Mouse (Mus musculus) kidney, adult 18-20 months (tissue): ENCODE results near the gene Kank4.
"Not testable (repeated sequence)": the region's sequence is repeated elsewhere in the genome, so short reads cannot be mapped to it uniquely, and the experiment has no call there.

ENCODE experiments used
- DNase-seq: peaks from one replicate; pipeline ENCODE4 v3.0.0; 2021

Kank4 gene

DNA sequence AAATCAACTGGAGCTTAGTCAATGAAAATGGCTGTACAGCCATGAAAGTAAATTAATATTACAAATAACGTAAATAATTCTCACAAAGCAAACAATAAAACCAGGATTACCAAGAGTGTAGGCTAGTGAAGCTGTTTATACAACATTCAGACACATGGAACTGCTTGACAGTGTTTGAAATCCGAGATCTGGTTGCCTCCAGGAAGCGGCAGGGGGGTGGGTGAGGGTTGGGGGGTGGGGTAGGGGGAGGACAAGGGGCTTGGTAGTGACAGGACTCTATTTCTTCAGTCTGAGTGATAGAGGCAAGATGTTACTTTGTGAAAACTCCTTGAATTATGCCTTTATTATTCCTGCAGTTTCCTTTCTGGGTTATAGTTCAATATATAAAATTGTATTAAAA, 9.4 kb upstream of the Kank4 start:
- DNase-seq, result no peak

DNA sequence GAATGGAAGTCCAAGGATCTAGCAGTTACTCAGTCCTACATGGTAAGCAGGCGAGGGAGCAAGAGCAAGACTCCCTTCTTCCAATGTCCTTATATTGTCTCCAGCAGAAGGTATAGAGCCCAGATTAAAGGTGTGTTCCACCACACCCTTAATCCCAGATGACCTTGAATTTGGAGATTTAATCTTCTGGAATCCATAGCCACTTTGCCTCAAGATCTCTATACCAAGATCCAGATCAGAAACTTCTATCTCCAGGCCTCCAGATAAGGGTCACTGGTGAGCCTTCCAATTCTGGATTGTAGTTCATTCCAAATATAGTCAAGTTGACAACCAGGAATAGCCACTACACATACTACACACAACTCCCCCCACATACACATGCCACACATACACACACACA, 6.4 kb upstream of the Kank4 start, which contains the start of gene I0C0044D17Rik:
TSS of gene I0C0044D17Rik (minus strand) at position 101 of the 400 bp plus-strand sequence.
- not testable (repeated sequence) for DNase-seq

DNA sequence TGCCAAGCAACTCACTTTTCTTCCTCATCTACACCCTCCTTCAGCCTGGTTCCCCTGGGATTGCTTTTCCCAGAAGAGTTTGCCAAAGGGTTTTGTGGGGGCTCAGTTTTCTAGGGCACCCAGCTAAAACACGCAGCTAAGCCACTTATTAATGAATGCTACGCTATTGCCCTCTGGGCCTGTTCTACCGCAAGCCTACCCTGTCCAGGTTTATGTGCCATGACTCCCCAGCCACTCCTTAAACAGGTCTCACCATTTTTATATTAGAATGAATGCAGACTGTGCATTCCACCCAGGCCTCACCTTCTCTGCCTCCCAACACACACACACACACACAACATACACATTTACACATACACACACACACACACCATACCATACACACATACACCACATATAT, 5.7 kb upstream of the Kank4 start:
- no peak for DNase-seq

DNA sequence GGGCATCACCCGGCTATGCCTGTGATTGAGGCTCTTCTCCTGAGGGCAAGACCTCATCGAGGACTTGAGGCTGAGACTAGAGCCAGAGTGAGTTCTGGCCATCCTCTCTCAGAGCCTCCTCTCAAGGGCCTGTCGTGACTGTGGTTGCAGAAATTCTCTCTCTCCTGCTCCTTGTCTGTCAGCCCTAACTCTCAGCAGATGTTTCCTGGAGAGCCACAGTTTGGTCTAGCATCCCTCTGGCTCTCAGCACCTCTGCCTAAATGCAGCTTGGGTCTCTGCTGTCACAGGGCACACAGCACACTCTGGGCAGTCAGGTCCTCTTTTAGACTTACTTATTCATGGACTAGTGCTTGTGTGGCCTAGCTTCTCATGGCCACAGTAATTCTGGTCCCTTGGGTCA, 5.1 kb upstream of the Kank4 start:
- DNase-seq, result no peak

DNA sequence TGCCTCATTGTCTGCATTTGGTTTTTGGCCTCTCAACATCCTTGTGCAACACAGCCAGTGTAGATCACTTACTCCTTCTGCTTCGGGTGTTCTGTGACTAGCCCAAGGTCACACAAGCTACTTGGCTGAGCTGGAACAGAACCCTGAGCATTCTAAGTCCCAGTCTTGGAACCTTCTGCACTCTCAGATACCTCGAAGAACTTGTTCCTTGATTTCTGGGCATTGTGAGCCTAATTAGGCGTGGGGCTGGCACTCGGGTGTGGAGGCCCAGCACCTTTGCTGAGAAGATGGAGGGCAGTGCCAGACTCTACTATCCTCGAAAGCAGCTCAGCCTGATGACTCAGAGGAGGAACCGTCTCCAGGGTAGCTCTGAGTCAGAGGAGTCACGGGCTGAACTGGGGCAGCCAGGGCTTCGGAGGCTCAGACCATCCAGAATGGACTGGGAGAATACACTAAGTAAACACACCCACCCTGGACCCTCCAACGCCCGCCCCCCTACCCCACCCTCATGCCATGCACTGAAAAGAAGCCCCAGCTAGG, 1.9 kb upstream of the Kank4 start:
- no peak for DNase-seq

DNA sequence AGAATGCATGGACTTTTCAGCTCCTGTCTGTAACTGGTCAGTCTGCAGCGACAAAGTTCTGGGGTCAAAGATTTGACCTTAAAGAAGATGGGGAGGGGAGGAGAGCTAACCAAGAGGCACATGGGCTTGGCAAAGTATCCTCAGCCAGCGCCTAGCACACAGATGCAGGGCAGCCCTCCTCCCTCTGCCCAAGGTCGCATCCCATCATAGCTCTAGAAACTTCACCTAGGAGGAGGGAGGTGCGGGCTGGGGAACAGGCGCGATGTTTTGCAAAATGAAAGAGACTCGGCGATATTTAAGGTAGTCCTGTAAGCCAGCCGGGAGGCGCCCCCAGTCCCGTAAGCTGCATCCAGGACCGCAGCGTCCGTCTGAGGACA, 542 bp downstream of the Kank4 start:
- DNase-seq, result no peak

DNA sequence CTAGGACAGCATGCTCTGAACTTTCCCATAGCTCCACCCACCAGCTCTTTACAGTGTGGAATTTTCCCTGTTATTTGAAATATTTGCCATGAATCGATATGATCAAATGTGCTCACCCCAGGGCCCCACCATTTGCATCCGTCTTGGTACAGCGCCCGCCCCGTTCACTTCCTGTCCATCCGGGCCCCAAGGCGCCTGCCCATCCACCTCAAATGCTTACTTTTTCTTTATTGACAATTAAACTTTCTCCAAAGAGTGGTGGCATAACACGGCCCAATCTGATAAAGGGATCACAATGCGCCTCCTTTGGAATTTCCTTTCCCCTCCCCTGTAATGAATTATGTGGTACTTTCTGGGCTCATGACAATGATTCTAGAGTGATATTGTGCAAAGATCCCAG, 11.0 kb downstream of the Kank4 start:
- DNase-seq, result peak; percentile 27

DNA sequence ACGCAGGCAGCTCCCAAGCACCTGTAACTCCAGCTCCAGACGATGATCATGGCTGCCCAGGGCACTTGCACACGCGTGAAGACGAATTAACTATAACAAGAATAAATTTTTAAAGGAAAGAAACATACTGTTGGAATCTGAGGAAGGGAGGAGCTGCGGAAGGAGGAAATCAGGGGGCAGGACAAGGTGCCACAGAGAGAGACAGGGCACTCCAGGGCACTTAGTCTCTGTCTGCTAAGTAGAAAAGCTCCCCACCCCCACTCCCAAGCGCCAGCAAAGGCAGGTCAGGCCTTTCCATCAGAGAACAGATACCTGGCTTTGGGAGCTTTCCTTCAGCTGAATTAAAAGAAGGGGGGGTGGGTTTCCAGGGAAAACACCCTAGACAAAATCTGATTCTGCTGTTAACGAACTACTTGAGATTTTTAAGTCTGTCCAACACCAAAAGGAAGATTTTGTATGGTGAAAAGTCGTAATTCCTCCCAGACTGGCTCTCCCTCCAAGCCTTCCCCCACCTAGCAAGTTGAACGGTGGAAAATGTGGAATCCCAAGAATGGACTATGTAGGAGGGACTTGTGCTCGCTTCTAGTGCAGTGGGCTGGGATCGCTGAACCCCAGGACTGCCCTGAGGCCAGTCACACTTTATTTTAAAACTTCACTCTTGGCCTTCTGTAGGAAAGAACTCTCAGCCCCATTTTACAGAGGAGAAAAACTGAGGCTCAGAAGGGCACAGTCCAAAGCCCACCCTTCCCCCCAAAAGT, 11.9 kb downstream of the Kank4 start:
- no peak for DNase-seq

DNA sequence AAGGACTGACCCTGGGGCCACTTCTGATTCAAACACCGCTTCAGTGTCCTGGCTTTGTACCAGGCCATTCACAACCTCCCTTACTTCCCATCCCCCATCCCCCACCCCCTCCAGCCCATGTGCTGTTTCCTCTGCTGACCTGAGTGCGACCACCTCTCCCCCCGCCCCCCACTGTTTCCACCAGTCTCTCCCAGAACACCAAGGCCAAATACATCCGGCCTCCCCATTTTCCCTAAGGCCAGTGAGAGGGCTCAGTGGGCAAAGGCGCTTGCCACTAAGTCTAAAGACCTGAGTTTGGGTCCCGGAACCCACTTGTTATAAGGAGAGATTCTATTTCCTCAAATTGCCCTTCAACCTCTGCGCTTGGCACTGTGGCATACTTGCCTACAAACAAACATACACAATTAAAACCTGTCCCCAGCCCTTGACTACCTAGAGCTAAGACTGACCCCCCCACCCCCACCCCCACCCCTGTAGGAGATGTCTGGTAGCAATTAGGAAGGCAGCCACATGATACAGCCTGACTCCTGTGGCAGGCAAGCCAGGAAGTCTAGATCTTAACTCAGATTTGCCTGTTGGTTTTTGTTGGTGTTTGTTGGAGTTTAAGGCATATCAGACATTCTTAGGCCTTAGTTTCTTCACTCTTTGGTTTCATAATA, 12.7 kb downstream of the Kank4 start:
- no peak for DNase-seq

DNA sequence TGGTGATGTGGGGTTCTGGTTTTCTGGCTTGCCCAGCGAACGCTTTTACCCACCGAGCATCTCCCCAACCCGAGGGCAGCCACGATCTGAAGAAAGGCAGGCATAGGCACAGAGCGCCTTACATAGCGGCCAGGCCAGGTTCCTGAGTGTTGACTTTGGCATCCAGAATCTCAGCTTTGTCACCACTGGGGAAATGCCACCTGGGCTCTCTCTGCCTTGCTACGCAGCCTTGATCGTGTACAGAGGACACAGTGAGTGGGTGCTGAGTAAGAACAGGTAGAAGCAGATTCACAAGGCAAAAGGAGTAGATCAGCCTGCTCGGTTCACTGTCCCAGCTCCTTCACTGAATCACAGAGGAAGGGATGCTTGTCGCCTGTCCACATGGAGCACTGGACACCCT, 15.6 kb downstream of the Kank4 start:
- no peak for DNase-seq

DNA sequence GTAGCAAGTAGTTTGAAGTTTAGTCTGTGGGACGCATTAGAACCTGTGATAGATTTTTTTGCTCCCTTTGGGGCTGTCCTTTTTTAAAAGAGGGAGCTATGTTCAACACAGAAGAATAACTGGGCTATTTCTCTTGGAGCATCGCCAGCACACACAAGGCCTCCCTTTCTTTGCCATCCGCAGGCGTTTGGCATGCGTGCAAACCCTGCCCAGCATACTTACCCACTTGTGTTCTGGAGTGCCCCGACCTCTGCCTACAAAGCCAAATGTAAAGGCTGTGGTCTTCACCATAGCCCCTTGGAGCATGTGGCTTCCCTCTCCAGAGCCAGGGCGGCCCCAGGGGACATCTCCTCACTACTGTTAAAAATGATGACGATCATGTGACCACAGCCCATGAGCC, 16.5 kb downstream of the Kank4 start:
- no peak for DNase-seq

DNA sequence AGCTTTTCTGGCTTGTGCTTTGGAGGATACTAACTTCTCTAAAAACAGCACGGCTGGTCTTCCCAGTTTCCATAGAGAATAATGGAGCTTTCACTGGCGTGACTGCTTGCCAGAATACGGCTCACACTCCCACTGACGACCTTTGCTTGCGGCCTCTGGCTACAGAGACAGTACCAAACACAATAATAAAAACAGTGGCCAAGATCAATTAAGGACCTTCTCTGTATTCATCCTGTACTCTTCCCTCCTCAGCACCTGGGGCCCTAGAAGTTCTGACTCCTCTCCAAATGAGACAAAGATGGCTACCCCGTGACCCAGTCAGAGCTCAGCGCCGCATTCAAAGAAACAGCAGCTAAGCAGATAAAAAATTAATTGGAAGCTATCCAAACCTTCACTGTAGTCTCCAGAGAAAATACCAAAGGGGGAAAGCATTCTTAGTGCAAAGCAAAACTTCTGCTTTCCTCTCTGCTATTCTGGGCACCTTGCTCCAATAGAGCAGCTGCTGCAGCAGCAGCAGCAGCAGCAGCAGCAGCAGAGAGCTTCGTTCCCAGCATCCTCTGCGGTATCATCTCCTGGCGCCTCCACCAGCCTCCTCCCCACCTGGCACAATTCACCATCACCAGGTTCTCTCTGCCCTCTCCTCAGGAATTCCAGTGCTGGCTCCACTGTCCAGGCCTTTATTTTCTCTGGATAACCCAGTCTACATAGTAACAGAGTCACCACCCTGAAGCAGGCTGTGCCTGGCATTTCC, 20.6 kb downstream of the Kank4 start:
- DNase-seq, result no peak

DNA sequence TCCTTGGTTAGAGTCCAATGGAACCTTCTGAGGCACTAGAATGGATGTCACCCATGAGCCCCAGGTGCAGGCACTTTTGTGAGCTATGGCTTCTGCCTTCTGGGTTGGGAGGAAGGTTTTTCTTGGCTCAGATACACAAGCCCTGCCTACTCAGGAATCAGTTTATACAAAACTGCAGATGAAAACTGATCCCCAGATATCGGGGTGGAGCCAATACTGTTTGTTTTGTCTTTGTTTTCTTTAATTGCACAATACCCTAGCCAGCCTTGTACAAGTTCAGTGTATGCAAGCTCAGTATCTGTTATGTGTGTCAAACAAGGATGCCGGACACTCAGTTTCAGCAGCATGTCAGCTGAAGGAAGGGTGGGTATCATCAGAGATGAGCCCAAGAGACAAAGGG, 22.1 kb downstream of the Kank4 start:
- no peak for DNase-seq

DNA sequence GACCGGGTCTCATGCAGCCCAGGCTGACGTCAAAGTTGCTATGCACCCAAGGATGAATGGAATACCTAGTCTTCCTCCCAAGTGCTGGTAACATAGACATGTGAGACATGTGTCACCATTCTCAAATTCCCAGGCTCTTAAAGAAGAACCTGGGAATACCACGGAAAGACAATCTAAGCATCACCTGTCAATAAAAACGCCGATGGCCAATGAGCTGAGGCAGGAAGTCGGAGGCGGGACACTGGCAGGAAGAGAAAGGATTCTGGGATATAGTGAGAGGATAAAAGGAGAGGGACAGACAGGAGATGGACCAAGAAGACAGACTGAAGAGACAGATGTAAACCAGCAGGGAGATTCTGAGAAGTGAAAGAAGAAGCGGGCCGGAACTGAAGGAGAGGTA, 23.9 kb downstream of the Kank4 start:
- DNase-seq, result no peak

DNA sequence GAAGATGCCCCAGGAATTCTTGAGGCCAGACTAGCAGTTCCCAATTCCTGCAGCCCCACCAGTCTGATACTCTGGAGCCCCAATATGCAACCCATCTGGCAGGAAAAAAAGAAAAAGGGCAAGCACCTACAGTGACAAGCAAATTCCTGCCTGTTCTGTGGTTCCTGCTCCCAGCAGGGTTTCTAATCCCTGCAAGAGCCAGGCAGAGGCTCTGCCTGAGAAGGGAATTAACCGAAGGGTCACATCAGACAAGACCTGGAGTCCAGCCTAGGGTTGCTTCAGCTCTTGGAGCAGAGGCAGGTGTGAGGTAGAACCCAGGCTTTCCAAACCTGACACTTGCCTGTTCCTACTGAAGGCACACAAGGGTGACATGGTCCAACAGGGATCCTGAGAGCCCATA, 26.6 kb downstream of the Kank4 start:
- no peak for DNase-seq

DNA sequence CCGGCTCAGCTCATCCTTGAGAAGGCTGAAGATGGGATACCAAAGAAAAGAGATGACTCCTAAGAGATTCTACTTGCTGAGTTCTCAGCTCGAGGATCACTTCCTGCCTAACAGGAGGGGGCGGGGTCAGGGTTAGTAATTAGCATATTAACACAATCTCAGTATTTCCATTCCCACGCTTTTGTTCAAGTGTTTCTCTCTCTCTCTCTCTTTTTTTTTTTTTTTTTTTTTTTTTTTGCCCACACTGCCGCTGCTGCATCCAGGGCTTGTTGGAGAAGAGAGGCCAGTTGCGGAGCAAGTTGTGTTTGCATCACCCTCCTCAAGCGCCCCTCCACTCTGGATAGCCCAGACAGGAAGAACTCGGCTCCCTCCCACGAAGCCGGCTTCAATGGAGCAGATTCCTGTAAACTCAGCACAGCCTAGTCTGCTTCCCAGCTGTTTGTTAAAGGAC, 27.5 kb downstream of the Kank4 start:
- DNase-seq, result peak; percentile 15

DNA sequence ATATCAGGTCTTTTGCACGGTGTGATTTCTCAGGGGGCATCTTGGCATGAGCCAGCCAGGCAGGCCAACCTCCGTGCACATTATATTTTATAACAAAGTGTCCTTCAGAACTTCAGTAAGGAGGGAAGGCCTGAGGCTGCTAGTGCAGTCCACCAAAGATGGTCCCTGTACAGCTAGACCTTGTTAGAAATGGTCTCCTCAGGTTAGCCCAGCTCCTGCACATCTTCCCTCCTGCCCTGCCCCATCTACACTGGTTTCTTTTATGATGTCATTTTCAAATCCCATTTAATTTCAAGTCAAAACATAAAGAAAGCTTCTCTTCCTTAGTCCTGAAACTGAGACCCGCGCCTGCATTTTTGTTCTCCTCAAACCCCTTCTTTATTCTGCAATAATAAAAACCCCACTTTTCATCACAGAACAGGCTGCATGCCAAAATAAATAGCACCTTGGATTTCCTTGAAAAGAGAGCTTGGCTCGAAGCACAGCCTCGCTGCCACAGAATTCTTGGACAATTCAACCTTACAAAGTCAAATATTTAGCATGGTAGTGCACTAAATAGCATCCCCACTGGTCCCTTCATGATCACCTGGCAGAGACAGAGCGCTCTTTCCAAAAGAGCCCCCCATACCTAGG, 28.1 kb downstream of the Kank4 start:
- DNase-seq, result no peak

DNA sequence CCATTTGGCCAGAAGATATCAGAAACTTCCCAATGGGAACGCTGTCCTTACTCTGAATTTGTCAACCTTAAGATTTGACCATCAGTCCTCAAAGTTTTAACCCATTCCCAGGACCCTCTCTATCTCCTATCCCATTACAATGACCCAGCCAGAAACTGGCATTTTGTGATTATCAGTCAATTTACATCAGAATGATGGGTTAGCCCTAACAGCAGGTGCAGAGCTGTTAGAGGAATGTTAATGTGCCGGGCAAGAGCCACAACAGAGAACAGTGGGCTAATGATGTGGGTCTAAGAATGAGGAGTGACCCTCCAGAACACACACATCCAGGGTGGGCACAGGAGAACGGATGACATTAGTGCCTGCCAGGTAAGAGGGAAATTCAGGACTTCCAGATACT, 31.1 kb downstream of the Kank4 start:
- DNase-seq, result no peak

DNA sequence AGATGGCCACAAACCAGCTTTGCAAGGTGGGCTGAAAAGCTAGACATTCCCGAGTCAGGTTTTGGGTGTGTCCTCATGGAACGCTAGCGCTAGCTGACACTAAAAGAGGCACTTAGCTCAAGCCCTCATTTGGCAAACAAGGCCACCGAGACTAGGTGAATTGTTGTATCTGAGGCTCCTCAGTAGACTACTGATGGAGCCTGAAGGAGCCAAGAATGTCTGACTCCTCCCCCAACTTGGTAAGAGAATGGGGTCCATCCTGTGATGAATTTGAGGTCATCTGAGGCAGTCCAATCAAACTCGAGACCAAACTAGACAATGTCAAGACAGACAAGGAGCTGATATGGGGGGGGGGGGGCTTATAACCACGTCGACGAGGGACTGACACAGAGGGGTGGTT, 31.5 kb downstream of the Kank4 start:
- no peak for DNase-seq

DNA sequence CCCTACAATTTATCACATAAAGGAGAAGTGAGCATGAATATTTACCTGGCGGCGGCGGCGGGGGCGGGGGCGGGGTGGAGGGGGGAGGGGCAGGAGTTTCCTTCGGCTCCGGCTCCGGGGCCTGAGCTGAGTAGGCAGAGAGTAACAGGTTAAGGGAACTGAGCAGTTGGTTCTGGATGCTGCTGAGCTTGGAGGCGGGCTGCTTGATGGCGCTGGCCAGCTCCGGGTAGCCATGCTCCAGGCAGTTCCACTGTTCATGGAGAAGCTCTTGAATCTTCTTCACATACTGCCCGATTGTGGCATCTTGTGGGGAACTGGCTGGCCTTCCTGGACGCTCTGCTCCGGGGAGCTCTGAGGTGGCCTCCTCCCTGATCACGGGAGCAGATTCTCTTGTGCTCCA, 39.1 kb downstream of the Kank4 start:
- no peak for DNase-seq

DNA sequence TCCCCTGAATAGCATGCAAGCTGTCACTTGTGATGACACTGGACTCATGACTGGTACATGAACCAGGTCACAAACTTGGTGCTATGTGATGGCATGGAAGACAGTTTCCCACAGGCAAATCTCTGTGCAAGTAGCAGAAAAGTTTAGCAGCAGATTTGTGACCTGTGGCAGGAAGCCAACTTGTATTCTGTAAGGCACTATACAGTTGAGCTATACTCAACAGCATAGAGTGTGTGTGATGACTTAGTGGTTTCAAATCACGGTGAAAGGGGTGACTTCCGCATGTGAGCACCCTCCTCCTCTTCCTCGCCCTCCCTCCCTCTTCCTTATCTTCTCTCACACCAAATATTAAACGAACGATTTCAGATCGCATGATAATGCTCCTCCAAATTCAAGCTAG, 39.9 kb downstream of the Kank4 start:
- no peak for DNase-seq

DNA sequence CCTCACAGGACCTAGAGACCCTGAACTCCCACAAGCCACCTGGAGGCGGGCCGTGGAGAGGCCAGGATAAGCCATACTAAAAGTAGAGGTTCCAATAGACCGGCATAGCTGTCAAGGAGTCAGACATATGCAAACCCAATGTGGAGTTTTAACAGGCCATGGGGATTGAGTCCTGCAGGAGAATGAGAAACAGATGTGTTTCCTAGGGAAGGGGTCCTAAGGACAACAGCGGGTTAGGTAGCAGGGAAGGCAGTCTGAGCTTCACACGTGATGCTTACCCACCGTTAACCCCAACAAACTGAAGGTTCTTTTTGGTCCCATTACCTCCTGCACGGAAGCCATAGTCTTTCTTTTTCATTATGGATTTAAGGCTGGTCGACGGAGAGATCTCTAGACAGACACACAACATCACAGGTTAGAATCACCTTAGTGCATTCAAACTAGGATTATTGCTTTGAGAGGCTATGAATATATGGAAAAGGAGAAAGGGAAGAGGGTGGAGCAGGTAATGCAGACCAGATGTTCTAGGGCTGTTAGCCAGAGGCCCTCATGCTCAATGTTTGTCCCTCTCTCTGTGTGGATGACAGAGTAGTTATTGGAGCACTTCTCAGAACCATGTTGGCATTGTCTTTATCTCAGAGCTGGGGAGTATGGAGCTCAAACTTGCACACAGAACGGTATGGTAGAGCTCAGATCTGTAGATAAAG, 40.5 kb downstream of the Kank4 start:
- no peak for DNase-seq

DNA sequence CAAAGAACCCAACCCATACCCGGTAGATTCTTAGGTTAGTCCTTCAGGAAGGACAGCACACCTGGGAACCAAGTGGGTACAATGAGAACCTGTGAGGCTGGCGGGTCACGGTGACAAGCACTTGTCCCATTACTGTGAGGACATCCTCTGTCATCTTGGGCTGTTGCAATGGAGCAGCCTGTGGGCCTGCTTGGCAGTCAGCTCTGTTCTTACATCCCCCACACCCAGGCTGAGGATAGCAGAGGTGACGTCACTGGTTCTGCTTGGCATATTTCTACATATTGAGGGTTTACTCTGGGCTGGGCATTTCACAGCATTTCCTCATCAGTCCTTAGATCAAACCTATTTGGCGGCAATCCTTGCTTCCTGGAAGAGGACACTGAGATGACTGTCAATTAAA, 43.6 kb downstream of the Kank4 start:
- DNase-seq, result no peak
